Mouse (Mus musculus) intestine, embryonic 16.5 days (tissue): ENCODE data around the gene Bahcc1. TPM values are rescaled to one million over a fixed set of nuclear protein-coding genes. Genes with fewer than 3 reads are reported as not detected.

Source experiments
- ATAC-seq: fragments of 200-750 bp; cut with Nextera tagmentation; 2 replicates; pipeline ENCODE4 v1.8.0; 2017; ENCODE audit warnings: moderate TSS enrichment, moderate library complexity
- H3K27ac ChIP-seq: fragments of 300-500 bp; sonication (generic); 2 replicates; pipeline ENCODE4 v1.5.1; 2014; ENCODE audit warnings: mild to moderate bottlenecking, low read length
- H3K27me3 ChIP-seq: fragments of 300-500 bp; sonication (generic); replicated peaks from 2 replicates; pipeline ENCODE4 v1.6.1; 2014; ENCODE audit warnings: low read length, control low read depth, mixed read lengths; ENCODE audit not compliant: control insufficient read depth, insufficient read depth
- H3K36me3 ChIP-seq: fragments of 300-500 bp; sonication (generic); 2 replicates; pipeline ENCODE4 v1.6.1; 2014; ENCODE audit warnings: low read length, control low read depth; ENCODE audit not compliant: control insufficient read depth, insufficient read depth
- H3K4me1 ChIP-seq: fragments of 300-500 bp; sonication (generic); 2 replicates; pipeline ENCODE4 v1.6.1; 2014; ENCODE audit warnings: low read length, control low read depth, mixed read lengths; ENCODE audit not compliant: control insufficient read depth, insufficient read depth
- H3K4me2 ChIP-seq: fragments of 300-500 bp; sonication (generic); 2 replicates; pipeline ENCODE4 v1.6.1; 2014; ENCODE audit warnings: low read depth, low read length, control low read depth
- H3K4me3 ChIP-seq: fragments of 300-500 bp; sonication (generic); 2 replicates; pipeline ENCODE4 v1.5.1; 2014; ENCODE audit warnings: mild to moderate bottlenecking, low read length
- H3K9ac ChIP-seq: fragments of 300-500 bp; sonication (generic); 2 replicates; pipeline ENCODE4 v1.6.1; 2014; ENCODE audit warnings: low read depth, low read length
- H3K9me3 ChIP-seq: fragments of 300-500 bp; sonication (generic); 2 replicates; pipeline ENCODE4 v1.6.1; 2016; ENCODE audit warnings: low read length, control low read depth; ENCODE audit not compliant: control insufficient read depth
- WGBS: fragments of 180-500 bp; shearing (Covaris S2); extraction: QIAGEN DNeasy Blood & Tissue Kit; methylation state at CpG from one replicate; pipeline ENCODE4 v1.1.7; 2014; 5-methylcytosine and 5-hydroxymethylcytosine counted together
- polyA plus RNA-seq: library from polyadenylated mRNA; unstranded; fragments of >200 nt; fragmentation: Nextera tagmentation; extraction: Ambion mirVana; gene quantifications from 2 replicates; pipeline ENCODE4 v1.2.1, GENCODE M21; 2015

The Bahcc1 gene
- polyA plus RNA-seq, 1 experiment from 2014 or later: 5.7 TPM

- Histone ChIP-seq H3K4me2 (peak overlapping the region; percentile 96), H3K27me3 (no peaks in the 10 kb centered on the region), H3K9me3 (no peaks in the 10 kb centered on the region), H3K36me3 (no peaks in the 10 kb centered on the region), H3K27ac (peak overlapping the region; percentile 89), H3K4me1 (peaks cover 22% of the 10 kb centered on the region), H3K9ac (peak overlapping the region; percentile 100), H3K4me3 (peak overlapping the region; percentile 77)
- no peak for ATAC-seq
- under 1% methylated on average over 39 of the region's 39 CpGs for WGBS
These were observed 2.0 kb downstream of the Bahcc1 start for GRCm38 (mm10) chr11:120234776-120235181.

- Histone ChIP-seq H3K4me2 (peak overlapping the region; percentile 83), H3K27me3 (no peaks in the 10 kb centered on the region), H3K4me1 (peaks cover 24% of the 10 kb centered on the region), H3K36me3 (no peaks in the 10 kb centered on the region), H3K9me3 (no peaks in the 10 kb centered on the region), H3K4me3 (peak overlapping the region; percentile 81), H3K27ac (peak overlapping the region; percentile 90), H3K9ac (peak overlapping the region; percentile 98)
- ATAC-seq: no peak
- WGBS: 1% methylated on average over 40 of the region's 40 CpGs
These were observed 2.8 kb downstream of the Bahcc1 start for GRCm38 (mm10) chr11:120235385-120236113.

- Histone ChIP-seq H3K36me3 (no peaks in the 10 kb centered on the region), H3K9ac (peak overlapping the region; percentile 98), H3K27me3 (no peaks in the 10 kb centered on the region), H3K4me2 (peak overlapping the region; percentile 83), H3K4me3 (peak overlapping the region; percentile 81), H3K9me3 (no peaks in the 10 kb centered on the region), H3K27ac (peak overlapping the region; percentile 90), H3K4me1 (peaks cover 28% of the 10 kb centered on the region)
- ATAC-seq: no peak
- under 1% methylated on average over 13 of the region's 13 CpGs for whole genome bisulfite sequencing
These were observed 3.3 kb downstream of the Bahcc1 start for GRCm38 (mm10) chr11:120236114-120236437.

- Histone ChIP-seq H3K4me2 (peak overlapping the region; percentile 83), H3K27ac (peak overlapping the region; percentile 90), H3K9ac (peak overlapping the region; percentile 98), H3K9me3 (no peaks in the 10 kb centered on the region), H3K4me1 (peaks cover 34% of the 10 kb centered on the region), H3K36me3 (no peaks in the 10 kb centered on the region), H3K27me3 (no peaks in the 10 kb centered on the region), H3K4me3 (peak overlapping the region; percentile 81)
- under 1% methylated on average over 95 of the region's 96 CpGs for WGBS
- no peak for ATAC-seq
These were observed 3.9 kb downstream of the Bahcc1 start for GRCm38 (mm10) chr11:120236438-120237165.

DNA sequence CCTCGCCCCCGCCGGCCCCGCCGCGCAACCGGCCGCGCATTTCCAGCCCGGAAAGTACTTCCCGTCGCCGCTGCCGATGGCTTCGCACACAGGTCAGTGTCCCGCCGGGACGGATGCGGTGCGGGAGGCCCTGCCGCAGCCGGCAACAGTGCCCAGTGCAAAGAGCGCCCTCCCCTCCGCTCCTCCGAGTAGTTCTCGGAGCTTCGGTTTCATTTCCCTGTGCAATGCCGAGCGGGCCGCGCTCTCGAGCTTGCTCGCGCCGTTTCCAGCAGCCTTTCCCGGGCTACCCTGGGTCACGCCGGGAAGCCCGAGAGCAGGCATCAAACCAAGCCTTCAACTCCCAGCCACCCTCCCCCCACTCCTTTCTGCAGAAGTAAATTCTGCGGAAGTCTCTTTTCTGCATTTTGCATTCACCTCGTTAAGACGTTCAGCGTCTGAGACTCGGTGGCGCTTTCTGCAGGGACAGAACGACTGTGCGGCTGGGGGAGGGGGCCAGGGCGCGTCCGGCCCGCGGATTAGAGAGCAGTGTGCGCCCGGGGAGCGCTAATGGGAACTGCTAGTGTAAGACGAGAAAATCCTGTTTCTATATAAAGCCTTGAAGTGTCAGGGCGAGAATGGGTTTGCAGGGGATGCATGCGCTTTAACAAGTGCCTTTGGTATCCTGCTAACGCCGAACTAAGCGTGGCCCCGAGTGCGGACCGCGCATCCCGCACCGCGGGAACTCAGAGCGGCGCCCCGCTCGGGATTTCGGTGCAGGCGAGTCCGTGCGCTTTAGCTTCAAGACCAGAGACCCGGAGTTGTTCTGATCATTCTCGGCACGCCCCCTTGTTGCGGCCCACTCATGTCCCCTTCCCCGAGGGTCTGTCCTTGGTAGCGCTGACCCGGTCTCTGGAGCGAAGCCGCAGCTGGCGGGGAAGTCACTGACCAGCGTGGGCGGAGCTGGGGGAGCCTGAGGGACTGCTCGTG lies 4.7 kb downstream of the Bahcc1 start:
- peak overlapping the region; percentile 81 for H3K4me3 ChIP-seq
- no peaks in the 10 kb centered on the region for H3K36me3 ChIP-seq
- 1% methylated on average over 87 of the region's 89 CpGs for WGBS
- no peak for ATAC-seq
- H3K4me1 ChIP-seq: peaks cover 36% of the 10 kb centered on the region
- no peaks in the 10 kb centered on the region for H3K27me3 ChIP-seq
- H3K4me2 ChIP-seq: peak overlapping the region; percentile 83
- peak overlapping the region; percentile 98 for H3K9ac ChIP-seq
- H3K9me3 ChIP-seq: no peaks in the 10 kb centered on the region
- H3K27ac ChIP-seq: peak overlapping the region; percentile 90

GRCm38 (mm10) chr11:120238306-120238705 lies 5.6 kb downstream of the Bahcc1 start:
- Histone ChIP-seq H3K9ac (peak overlapping the region; percentile 98), H3K4me1 (peaks cover 45% of the 10 kb centered on the region), H3K27ac (peak overlapping the region; percentile 94), H3K4me2 (peak overlapping the region; percentile 83), H3K27me3 (no peaks in the 10 kb centered on the region), H3K9me3 (no peaks in the 10 kb centered on the region), H3K36me3 (no peaks in the 10 kb centered on the region), H3K4me3 (peak overlapping the region; percentile 34)
- ATAC-seq: no peak
- 20% methylated on average over 8 of the region's 8 CpGs for WGBS

DNA sequence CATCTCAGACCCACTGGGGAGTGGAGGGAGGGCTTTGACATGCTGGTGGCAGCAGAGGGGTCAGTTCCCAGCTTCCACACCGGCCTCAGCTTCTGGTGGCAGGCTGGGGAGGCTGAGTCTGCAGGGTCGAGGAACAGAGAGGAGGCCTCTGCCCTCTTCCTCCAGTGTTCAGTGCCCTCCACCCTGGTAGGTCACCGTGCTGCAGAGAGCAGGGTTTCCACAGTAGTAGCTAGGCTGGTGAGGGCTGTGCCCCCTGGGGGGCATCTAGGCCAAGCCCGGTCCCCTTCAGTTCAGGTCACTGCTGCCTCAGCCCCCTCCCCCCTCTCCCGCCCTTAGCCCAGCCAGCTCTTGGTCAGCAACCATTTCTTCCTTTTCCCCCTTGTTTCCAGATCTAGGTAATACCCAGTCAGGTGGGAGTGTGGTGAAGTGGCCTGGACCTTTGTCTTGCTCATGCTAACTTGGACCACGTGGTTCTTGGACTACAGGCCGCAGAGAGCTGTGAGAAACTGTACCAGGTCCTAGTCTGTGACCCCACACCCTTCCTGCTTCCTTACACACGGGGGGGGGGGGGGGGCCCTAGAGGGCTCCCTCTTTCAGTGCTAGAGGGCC lies 6.1 kb downstream of the Bahcc1 start:
- peaks cover 50% of the 10 kb centered on the region for H3K4me1 ChIP-seq
- ATAC-seq: peak; percentile 22
- H3K27ac ChIP-seq: peak overlapping the region; percentile 94
- H3K4me3 ChIP-seq: peak overlapping the region; percentile 34
- H3K27me3 ChIP-seq: no peaks in the 10 kb centered on the region
- peak overlapping the region; percentile 83 for H3K4me2 ChIP-seq
- peak overlapping the region; percentile 98 for H3K9ac ChIP-seq
- H3K36me3 ChIP-seq: no peaks in the 10 kb centered on the region
- H3K9me3 ChIP-seq: no peaks in the 10 kb centered on the region
- 21% methylated on average over 7 of the region's 8 CpGs for whole genome bisulfite sequencing

- Histone ChIP-seq H3K4me3 (peak overlapping the region; percentile 33), H3K9ac (peak overlapping the region; percentile 60), H3K27me3 (no peaks in the 10 kb centered on the region), H3K27ac (peak overlapping the region; percentile 94), H3K4me2 (peak overlapping the region; percentile 83), H3K36me3 (no peaks in the 10 kb centered on the region), H3K9me3 (no peaks in the 10 kb centered on the region), H3K4me1 (peaks cover 56% of the 10 kb centered on the region)
- no peak for ATAC-seq
- 13% methylated on average over 11 of the region's 11 CpGs for WGBS
These were observed 6.8 kb downstream of the Bahcc1 start for GRCm38 (mm10) chr11:120239581-120239991.
